21 mouse cellular contexts compared by ENCODE assay signal in the genomic region with DNA sequence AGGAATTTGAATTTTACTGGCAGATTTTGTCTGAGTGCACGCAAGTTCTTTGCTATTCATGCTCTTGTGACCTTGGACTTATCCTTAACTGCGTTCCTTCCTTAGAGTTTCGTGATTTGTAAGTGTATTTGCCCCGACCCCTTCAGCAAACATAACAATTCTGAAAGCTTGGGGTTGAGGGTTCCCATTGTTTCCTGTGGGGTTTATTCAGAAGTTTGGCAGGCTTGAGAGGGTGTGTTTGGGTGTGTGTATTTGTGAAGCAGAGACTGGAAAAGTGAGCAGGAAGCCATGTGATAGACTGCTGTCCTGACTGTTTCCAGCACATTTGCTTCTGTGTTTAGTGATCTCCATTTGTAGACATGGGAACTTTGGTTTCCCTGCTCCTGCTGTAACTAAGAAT. TPM values are rescaled to one million over a fixed set of nuclear protein-coding genes. Genes with fewer than 3 reads are reported as not detected.
DNase-seq lines count a peak whose midpoint lies in the region; ATAC-seq and TF ChIP-seq lines count a peak whose summit lies in the region.
"Had no signal": no experiment of that assay in that cellular context is flagged by ENCODE, and none has a peak within 500 bp of the region (broad histone marks: within the 10 kb centered on the region; RNA-seq: fewer than 3 reads in every experiment).

No protein-coding gene starts in this region.

- peaks cover 4% of the 10 kb centered on the region; the same call in 1 of the 2 replicates for H3K36me3 ChIP-seq in ES-E14 (ENCODE audit: control insufficient read depth, insufficient read depth, low read length, poor library complexity, severe bottlenecking)
- H3K36me3 ChIP-seq in stomach, embryonic 14.5 days (ENCODE audit: control insufficient read depth, insufficient read depth, low read length), result peaks cover 53% of the 10 kb centered on the region
- H3K36me3 ChIP-seq in forebrain, embryonic 16.5 days (ENCODE audit: control insufficient read depth, insufficient read depth), result peaks cover 28% of the 10 kb centered on the region
- H3K36me3 ChIP-seq in kidney, embryonic 16.5 days (ENCODE audit: insufficient read depth, low read length), result peaks cover 44% of the 10 kb centered on the region

- no peak overlapping the region for H3K4me2 ChIP-seq in stomach, embryonic 14.5 days (replicated peaks; ENCODE audit: low read depth, low read length)
- no peak overlapping the region for H3K4me2 ChIP-seq in forebrain, embryonic 16.5 days (ENCODE audit: low read length)
- no peak overlapping the region for H3K4me2 ChIP-seq in kidney, embryonic 16.5 days (replicated peaks; ENCODE audit: low read depth, low read length)
- H3K4me2 ChIP-seq: embryonic facial prominence, embryonic 13.5 days; forebrain, embryonic 12.5 days; heart, embryonic 11.5 days; hindbrain, embryonic 15.5 days had no signal

- no peaks in the 10 kb centered on the region for H3K9me3 ChIP-seq in ES-E14 (ENCODE audit: control insufficient read depth, insufficient read depth, low read depth, low read length)
- H3K9me3 ChIP-seq in stomach, embryonic 14.5 days (ENCODE audit: control insufficient read depth, low read depth, low read length), result no peaks in the 10 kb centered on the region
- no peaks in the 10 kb centered on the region for H3K9me3 ChIP-seq in forebrain, embryonic 16.5 days (ENCODE audit: control insufficient read depth, low read length)
- H3K9me3 ChIP-seq in kidney, embryonic 16.5 days (ENCODE audit: low read length), result no peaks in the 10 kb centered on the region
- H3K9me3 ChIP-seq: embryonic facial prominence, embryonic 13.5 days; forebrain, embryonic 12.5 days; hindbrain, embryonic 15.5 days had no signal

- in situ Hi-C loops in ES-E14 (cut with MboI; ENCODE audit: low sequenced_read_pairs in 2 of 2, unreplicated experiment in 2 of 2), result no loop called here

- no peak overlapping the region for H3K4me3 ChIP-seq in ES-E14 (ENCODE audit: insufficient read depth in 1 of 2, low read depth in 1 of 2, low read length in 2 of 2, poor library complexity in 1 of 2, severe bottlenecking in 1 of 2)
- no peak overlapping the region for H3K4me3 ChIP-seq in stomach, embryonic 14.5 days (ENCODE audit: low read depth, low read length)
- no peak overlapping the region for H3K4me3 ChIP-seq in forebrain, embryonic 16.5 days (replicated peaks; ENCODE audit: low read length)
- H3K4me3 ChIP-seq in kidney, embryonic 16.5 days (ENCODE audit: low read length), result no peak overlapping the region
- H3K4me3 ChIP-seq: embryonic facial prominence, embryonic 13.5 days; forebrain, embryonic 12.5 days; gastrocnemius, adult 2 months; hindbrain, embryonic 15.5 days had no signal

- ATAC-seq in stomach, embryonic 14.5 days (ENCODE audit: insufficient number of reproducible peaks, insufficient read depth, low FRiP score, low read depth), result peak; percentile 61
- ATAC-seq in forebrain, embryonic 16.5 days, result no peak
- ATAC-seq in kidney, embryonic 16.5 days (ENCODE audit: low FRiP score, low TSS enrichment), result no peak
- ATAC-seq: CD4-positive, CD25-positive, alpha-beta regulatory T cell, adult 4 months; forebrain, postnatal 0 days; intestine, embryonic 16.5 days had no signal

- H3K27ac ChIP-seq in ES-E14 (ENCODE audit: insufficient read depth, low read depth, low read length, poor library complexity, severe bottlenecking), result peak overlapping the region; percentile 88; the same call in 1 of the 2 replicates
- peak overlapping the region; percentile 39; the same call in 1 of the 2 replicates for H3K27ac ChIP-seq in stomach, embryonic 14.5 days (ENCODE audit: low read length)
- H3K27ac ChIP-seq in forebrain, embryonic 16.5 days (ENCODE audit: low read length), result no peak overlapping the region
- H3K27ac ChIP-seq in kidney, embryonic 16.5 days (ENCODE audit: low read length), result no peak overlapping the region
- H3K27ac ChIP-seq: embryonic facial prominence, embryonic 13.5 days; forebrain, embryonic 12.5 days; gastrocnemius, adult 2 months; hindbrain, embryonic 15.5 days had no signal

- WGBS in stomach, embryonic 14.5 days, result 61% methylated on average over 4 of the region's 4 CpGs
- 69% methylated on average over 4 of the region's 4 CpGs for WGBS in forebrain, embryonic 16.5 days
- 62% methylated on average over 4 of the region's 4 CpGs for WGBS in kidney, embryonic 16.5 days

- no peak overlapping the region for H3K9ac ChIP-seq in ES-E14 (ENCODE audit: insufficient read depth, low read depth, low read length, poor library complexity, severe bottlenecking)
- H3K9ac ChIP-seq in stomach, embryonic 14.5 days (replicated peaks; ENCODE audit: low read depth, low read length), result no peak overlapping the region
- no peak overlapping the region for H3K9ac ChIP-seq in forebrain, embryonic 16.5 days (replicated peaks; ENCODE audit: low read depth, low read length)
- H3K9ac ChIP-seq in kidney, embryonic 16.5 days (replicated peaks; ENCODE audit: low read length), result no peak overlapping the region
- H3K9ac ChIP-seq: embryonic facial prominence, embryonic 13.5 days; forebrain, embryonic 12.5 days; forebrain, postnatal 0 days; hindbrain, embryonic 15.5 days had no signal

- no peaks in the 10 kb centered on the region for H3K27me3 ChIP-seq in stomach, embryonic 14.5 days (ENCODE audit: control insufficient read depth, insufficient read depth, low read length)
- no peaks in the 10 kb centered on the region for H3K27me3 ChIP-seq in forebrain, embryonic 16.5 days (replicated peaks; ENCODE audit: control insufficient read depth, insufficient read depth, low read length)
- no peaks in the 10 kb centered on the region for H3K27me3 ChIP-seq in kidney, embryonic 16.5 days (ENCODE audit: insufficient read depth, low read length)
- H3K27me3 ChIP-seq: embryonic facial prominence, embryonic 13.5 days; forebrain, embryonic 12.5 days; hindbrain, embryonic 15.5 days had no signal

- H3K4me1 ChIP-seq in ES-E14 (ENCODE audit: control insufficient read depth in 2 of 2, insufficient read depth in 2 of 2, low read length in 2 of 2, poor library complexity in 1 of 2), result peaks cover 12% of the 10 kb centered on the region in 2 experiments
- no peaks in the 10 kb centered on the region for H3K4me1 ChIP-seq in stomach, embryonic 14.5 days (ENCODE audit: control insufficient read depth, insufficient read depth, low read length)
- no peaks in the 10 kb centered on the region for H3K4me1 ChIP-seq in forebrain, embryonic 16.5 days (replicated peaks; ENCODE audit: control insufficient read depth, insufficient read depth, low read length)
- H3K4me1 ChIP-seq in kidney, embryonic 16.5 days (ENCODE audit: insufficient read depth, low read length), result no peaks in the 10 kb centered on the region
- H3K4me1 ChIP-seq: embryonic facial prominence, embryonic 13.5 days; forebrain, embryonic 12.5 days; hindbrain, embryonic 15.5 days had no signal

- DNase-seq in heart, adult 11 months, result peak; percentile 84
- no peak for DNase-seq in heart, adult 8-10 months (ENCODE audit: low spot score)
- DNase-seq in ES-E14 (ENCODE audit: low read depth, low spot score), result peak; percentile 13
- no peak for DNase-seq in spleen, postnatal 36 days (ENCODE audit: low spot score in 2 of 2)
- DNase-seq: adrenal gland, postnatal 10 days; B cell, adult 2 months; cerebellum, adult 11-12 months; cerebellum, adult 9-10 months; cerebellum, postnatal 36 days; forebrain, postnatal 0 days; gastrocnemius, adult 2 months; gastrocnemius, postnatal 25 days had no signal

TF ChIP-seq in ES-E14, 5 proteins besides CTCF, POLR2A, EP300 and RAD21:
- no peak for TF ChIP-seq ZC3H11A (IDR thresholded peaks at IDR 0.05; ENCODE audit: borderline replicate concordance, low read depth, low read length)
- no peak for TF ChIP-seq ZNF384 (IDR thresholded peaks at IDR 0.05; ENCODE audit: low read depth, low read length)
- TF ChIP-seq HCFC1 (IDR thresholded peaks at IDR 0.05; ENCODE audit: borderline replicate concordance, insufficient read depth, low read length), result no peak
- TF ChIP-seq MAFK (IDR thresholded peaks at IDR 0.05; ENCODE audit: insufficient read depth, low read depth, low read length), result no peak
- TF ChIP-seq CHD2 (IDR thresholded peaks at IDR 0.05; ENCODE audit: low read depth, low read length), result no peak
TF ChIP-seq in ES-E14: peak in this region for 0.

RNA-seq across cellular contexts. Expression of a gene that starts 31.7 kb away (rescaled TPM):
- 10 to 100 TPM; 12.4 to 13.4 (median 12.9) TPM for total RNA-seq in heart, adult 8-10 months (2022)
- 19.9 and 22.4 TPM in 2 replicates for total RNA-seq in ES-E14 (2012; rRNA removed)
- 38.4 and 43.0 TPM in 2 replicates for polyA plus RNA-seq in stomach, embryonic 14.5 days (2014; fragmentation: Nextera tagmentation; extraction: Ambion mirVana)
- polyA plus RNA-seq in forebrain, embryonic 16.5 days (2015; fragmentation: Nextera tagmentation; extraction: Ambion mirVana), result 21.1 and 23.6 TPM in 2 replicates
- polyA plus RNA-seq in kidney, embryonic 16.5 days (2015; fragmentation: Nextera tagmentation; extraction: Ambion mirVana), result 29.9 and 30.9 TPM in 2 replicates

RNA-seq across cellular contexts. Expression of a gene that starts 32.5 kb away (rescaled TPM):
- 10 to 100 TPM; 60.5 to 84.8 (median 69.0) TPM for total RNA-seq in heart, adult 8-10 months (2022)
- total RNA-seq in ES-E14 (2012; rRNA removed), result 51.1 and 80.5 TPM in 2 replicates
- 666 and 710 TPM in 2 replicates for polyA plus RNA-seq in stomach, embryonic 14.5 days (2014; fragmentation: Nextera tagmentation; extraction: Ambion mirVana)
- 643 and 695 TPM in 2 replicates for polyA plus RNA-seq in forebrain, embryonic 16.5 days (2015; fragmentation: Nextera tagmentation; extraction: Ambion mirVana)
- polyA plus RNA-seq in kidney, embryonic 16.5 days (2015; fragmentation: Nextera tagmentation; extraction: Ambion mirVana), result 589 and 630 TPM in 2 replicates

Comparison
In these comparisons a context has a peak if more than half of its experiments do, and no peak if none do; other contexts are left out.
1. DNase-seq: peak in heart, adult 11 months (single experiment) and ES-E14 (single experiment); none in heart, adult 8-10 months (single experiment) and spleen, postnatal 36 days (0 of 2).
2. H3K27ac ChIP-seq: peak in ES-E14 (single experiment) and stomach, embryonic 14.5 days (single experiment); none in forebrain, embryonic 16.5 days (single experiment) and kidney, embryonic 16.5 days (single experiment).